Mouse (Mus musculus): ENCODE measurements around the gene Ppie. TPM values are rescaled to one million over a fixed set of nuclear protein-coding genes. Genes with fewer than 3 reads are reported as not detected.

Ppie gene
- total RNA-seq, 2 experiments from 2014 or later = 30.3 to 31.5 TPM

Other genes starting within 250 kb of the Ppie start
- gene Mfsd2a, start 178.8 kb downstream of the Ppie start, total RNA-seq (2021) = 10 to 100 TPM; 35.4 TPM
- gene Mycl, start 144.3 kb downstream of the Ppie start, total RNA-seq (2021) = 10 to 100 TPM; 60.5 to 66.1 TPM
- 10 to 100 TPM; 29.9 to 30.5 TPM for gene Trit1, start 123.4 kb downstream of the Ppie start, total RNA-seq (2021)
- gene Bmp8b, start 34.8 kb downstream of the Ppie start, total RNA-seq (2021) = under 1 TPM; 0.34 to 0.82 TPM
- gene Oxct2b, start 23.7 kb downstream of the Ppie start, total RNA-seq (2021) = under 1 TPM in 1 of 2 experiments, not detected in 1; 0.77 TPM
- gene Hpcal4, start 43.3 kb upstream of the Ppie start, total RNA-seq (2021) = 10 to 100 TPM; 69.1 to 73.9 TPM
- gene Nt5c1a, start 61.6 kb upstream of the Ppie start, total RNA-seq (2021) = 1 to 10 TPM; 3.6 to 4.9 TPM
- gene Heyl, start 93.6 kb upstream of the Ppie start, total RNA-seq (2021) = 1 to 10 TPM; 5.9 to 6.6 TPM
- 10 to 100 TPM; 62.6 to 65.5 TPM for gene Pabpc4, start 122.4 kb upstream of the Ppie start, total RNA-seq (2021)
- gene Oxct2a, start 183.7 kb upstream of the Ppie start, total RNA-seq (2021) = under 1 TPM in 1 of 2 experiments, not detected in 1; 0.22 TPM
- under 1 TPM in 1 of 2 experiments, not detected in 1; 0.20 TPM for gene Bmp8a, start 203.3 kb upstream of the Ppie start, total RNA-seq (2021)

Measured in left cerebral cortex, postnatal 4 days (tissue).